Mouse (Mus musculus): ENCODE results near the gene Gm37240.

Gm37240 gene

GRCm38 (mm10) chr3:85339926-85340325 lies 547.4 kb downstream of the Gm37240 start:
- no peak for DNase-seq (ENCODE audit: low spot score)

- no peak for DNase-seq (ENCODE audit: low spot score)
Observed at GRCm38 (mm10) chr3:85339269-85339820, 548.0 kb downstream of the Gm37240 start.

GRCm38 (mm10) chr3:85338755-85339095 lies 548.6 kb downstream of the Gm37240 start:
- no peak for DNase-seq (ENCODE audit: low spot score)

GRCm38 (mm10) chr3:85337881-85338754 lies 549.2 kb downstream of the Gm37240 start:
- DNase-seq (ENCODE audit: low spot score), result no peak

- no peak for DNase-seq (ENCODE audit: low spot score)
Observed at GRCm38 (mm10) chr3:85335517-85335916, 551.8 kb downstream of the Gm37240 start.

GRCm38 (mm10) chr3:85332276-85332675 lies 555.0 kb downstream of the Gm37240 start:
- no peak for DNase-seq (ENCODE audit: low spot score)

- DNase-seq (ENCODE audit: low spot score), result no peak
Observed at GRCm38 (mm10) chr3:85318256-85318655, 569.1 kb downstream of the Gm37240 start.

GRCm38 (mm10) chr3:85317306-85317705 lies 570.0 kb downstream of the Gm37240 start:
- no peak for DNase-seq (ENCODE audit: low spot score)

- DNase-seq (ENCODE audit: low spot score), result no peak
Observed at GRCm38 (mm10) chr3:85314961-85315360, 572.4 kb downstream of the Gm37240 start.

- DNase-seq (ENCODE audit: low spot score), result no peak
Observed at GRCm38 (mm10) chr3:85313646-85314255, 573.6 kb downstream of the Gm37240 start.

GRCm38 (mm10) chr3:85311176-85311575 lies 576.1 kb downstream of the Gm37240 start:
- DNase-seq (ENCODE audit: low spot score), result no peak

GRCm38 (mm10) chr3:85310401-85310989 lies 576.8 kb downstream of the Gm37240 start:
- no peak for DNase-seq (ENCODE audit: low spot score)

- DNase-seq (ENCODE audit: low spot score), result no peak
Observed at GRCm38 (mm10) chr3:85309168-85309567, 578.1 kb downstream of the Gm37240 start.

- DNase-seq (ENCODE audit: low spot score), result no peak
Observed at GRCm38 (mm10) chr3:85308706-85309105, 578.6 kb downstream of the Gm37240 start.

- no peak for DNase-seq (ENCODE audit: low spot score)
Observed at GRCm38 (mm10) chr3:85301851-85302250, 585.5 kb downstream of the Gm37240 start.

- peak; percentile 12 for DNase-seq (ENCODE audit: low spot score)
Observed at GRCm38 (mm10) chr3:85301336-85301735, 586.0 kb downstream of the Gm37240 start.

GRCm38 (mm10) chr3:85299649-85300550 lies 587.4 kb downstream of the Gm37240 start:
- no peak for DNase-seq (ENCODE audit: low spot score)

- no peak for DNase-seq (ENCODE audit: low spot score)
Observed at GRCm38 (mm10) chr3:85295229-85295628, 592.1 kb downstream of the Gm37240 start.

- no peak for DNase-seq (ENCODE audit: low spot score)
Observed at GRCm38 (mm10) chr3:85287627-85288026, 599.7 kb downstream of the Gm37240 start.

GRCm38 (mm10) chr3:85284483-85284882 lies 602.8 kb downstream of the Gm37240 start:
- DNase-seq (ENCODE audit: low spot score), result no peak

- DNase-seq (ENCODE audit: low spot score), result no peak
Observed at GRCm38 (mm10) chr3:85282816-85283215, 604.5 kb downstream of the Gm37240 start.

- peak; percentile 7 for DNase-seq (ENCODE audit: low spot score)
Observed at GRCm38 (mm10) chr3:85275075-85275474, 612.2 kb downstream of the Gm37240 start.

Data from testis, postnatal 14 days (tissue).